Mouse (Mus musculus): Measurements from ENCODE around the gene Cdr2l.

Gene Cdr2l

DNA sequence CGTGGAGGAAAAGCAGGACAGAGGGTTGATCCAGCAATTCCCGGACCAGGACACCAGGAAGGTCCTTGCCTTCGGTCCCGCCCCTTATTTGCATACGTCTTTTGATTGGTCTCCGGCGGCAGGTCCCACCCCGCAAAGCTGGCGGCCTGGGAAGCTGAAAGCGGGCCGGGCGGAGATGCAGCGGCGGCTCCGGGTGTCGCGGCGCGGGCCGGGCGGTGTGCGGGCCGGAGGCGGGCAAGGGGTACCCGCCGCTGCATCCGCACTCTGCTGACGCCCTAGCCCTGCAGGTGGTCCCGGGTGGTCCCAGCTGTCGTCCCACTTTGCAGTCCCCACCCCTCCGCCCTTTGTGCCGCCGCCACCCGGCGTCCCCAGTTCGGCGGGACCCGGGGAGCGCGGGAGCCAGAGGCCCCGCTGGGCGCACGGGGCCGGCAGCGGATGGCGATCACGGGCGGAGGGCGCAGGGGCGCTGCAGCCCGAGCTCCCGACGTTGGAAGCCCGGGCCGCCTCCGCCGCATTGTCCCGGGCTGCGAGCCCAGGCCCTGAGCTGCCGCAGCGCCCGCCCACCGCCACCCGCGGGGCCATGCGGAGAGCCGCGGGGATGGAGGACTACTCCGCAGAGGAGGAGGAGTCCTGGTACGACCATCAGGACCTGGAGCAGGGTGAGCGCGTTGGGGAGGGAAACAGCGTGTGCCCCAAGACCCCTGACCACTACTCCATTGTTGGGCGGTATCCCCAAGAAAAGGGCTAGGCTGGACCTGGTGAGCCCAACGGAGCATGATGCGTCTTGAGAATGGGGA lies at the start of gene Cdr2l:
Gene Cdr2l, plus strand, starts transcription at position 174 of the 797 bp plus-strand sequence.
- no peak for DNase-seq (ENCODE audit: extremely low read depth, low read depth, low spot score)

DNA sequence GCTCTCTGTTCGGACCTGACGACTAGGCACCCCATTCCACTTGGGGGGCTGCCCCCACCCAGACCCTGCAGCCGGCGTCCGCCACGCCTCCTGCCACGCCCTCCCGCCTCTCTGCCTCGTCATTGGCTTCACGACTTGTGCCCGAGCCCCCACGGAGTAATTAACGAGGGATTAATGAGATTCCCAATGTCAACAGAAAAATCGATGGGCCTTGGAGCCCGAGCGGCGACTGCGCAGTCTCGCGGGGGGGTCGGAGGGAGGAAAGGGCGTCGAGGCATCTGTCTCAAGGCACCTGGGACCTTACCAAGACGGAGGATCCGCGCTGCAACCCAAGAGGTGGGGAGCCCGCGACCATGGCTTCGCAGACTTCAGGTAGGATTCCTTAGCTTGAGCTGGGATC lies 47.2 kb upstream of the Cdr2l start, which contains the start of gene Otop3:
Gene Otop3, plus strand, starts transcription at position 201 of the 400 bp plus-strand sequence.
- no peak for DNase-seq (ENCODE audit: extremely low read depth, low read depth, low spot score)

DNA sequence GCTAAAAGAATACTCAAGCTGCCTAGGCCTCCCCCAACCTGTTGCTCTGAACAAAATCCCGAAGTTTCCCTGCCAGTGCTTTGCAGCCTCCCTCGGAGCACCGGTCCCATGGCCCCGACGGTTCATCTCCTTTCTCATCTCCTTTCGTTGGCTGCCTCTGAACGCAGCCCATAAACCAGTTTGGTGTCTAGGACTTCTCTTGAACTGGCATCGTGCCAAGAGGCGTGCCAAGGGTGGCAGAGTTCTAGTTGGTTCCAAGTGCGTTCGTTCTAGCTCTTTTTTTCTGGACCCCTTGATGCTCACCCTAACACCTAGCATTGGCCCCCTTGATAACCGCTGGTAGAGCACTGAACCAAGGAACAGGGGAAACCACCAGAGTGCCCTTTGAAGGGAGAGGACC lies 46.5 kb upstream of the Cdr2l start:
- DNase-seq (ENCODE audit: extremely low read depth, low read depth, low spot score): no peak

DNA sequence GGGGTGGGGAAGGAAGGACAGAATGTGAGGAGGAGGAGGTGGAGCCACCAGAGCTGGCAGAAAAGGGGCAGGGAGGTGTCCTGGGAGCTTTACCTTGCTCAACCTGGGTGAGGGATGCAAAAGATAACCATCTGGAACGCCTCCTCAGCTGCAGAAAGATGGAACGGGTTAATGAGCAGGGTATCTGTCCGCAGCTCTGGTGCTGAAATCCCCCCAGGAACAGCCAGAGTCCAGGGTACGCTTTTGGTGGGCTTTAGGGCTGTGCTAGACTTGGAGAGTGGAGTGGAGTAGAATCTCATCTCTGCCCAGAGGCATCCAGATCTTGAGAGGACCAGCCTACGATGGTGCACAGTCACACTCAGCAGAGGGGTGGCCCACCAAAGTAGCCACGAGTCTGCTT lies 45.6 kb upstream of the Cdr2l start:
- DNase-seq (ENCODE audit: extremely low read depth, low read depth, low spot score): no peak

DNA sequence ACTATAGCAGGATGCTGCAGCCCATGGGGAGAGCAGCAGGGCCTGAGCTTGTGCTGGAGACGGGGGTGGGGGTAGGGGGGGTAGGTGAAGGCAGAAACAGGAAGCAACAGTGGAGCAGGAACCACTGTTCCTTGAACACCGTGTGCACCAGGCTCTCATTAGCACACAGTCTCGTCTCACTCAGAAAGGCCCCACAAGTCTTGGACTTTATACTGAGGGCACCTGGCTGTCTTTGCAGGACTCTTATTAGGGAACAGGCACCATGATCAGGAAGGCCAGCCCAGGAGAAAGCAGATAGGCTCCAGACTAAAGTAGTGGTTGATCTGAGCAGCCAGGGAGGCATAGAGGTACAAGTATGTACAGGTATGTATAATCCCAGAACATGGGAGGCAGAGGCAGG lies 44.4 kb upstream of the Cdr2l start:
- no peak for DNase-seq (ENCODE audit: extremely low read depth, low read depth, low spot score)

DNA sequence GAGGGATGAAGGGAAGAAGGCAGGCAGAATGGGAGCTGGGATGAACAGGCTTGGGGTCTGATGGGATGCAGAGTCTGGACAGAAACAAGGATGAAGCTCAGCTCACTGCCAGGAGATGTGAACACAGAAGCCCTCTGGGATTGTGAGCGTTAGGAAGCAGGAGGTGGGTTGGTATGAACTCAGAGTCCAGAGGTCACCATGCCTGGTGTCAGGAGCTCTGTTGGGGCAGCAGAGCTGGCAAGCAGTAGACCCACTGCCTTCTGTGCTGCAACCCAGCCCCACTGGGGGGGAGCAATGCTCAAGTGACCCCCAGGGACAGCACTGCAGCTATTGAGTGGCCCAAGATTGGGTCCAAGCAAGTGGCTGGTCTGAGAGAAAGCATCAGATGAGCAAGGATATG lies 43.9 kb upstream of the Cdr2l start:
- DNase-seq (ENCODE audit: extremely low read depth, low read depth, low spot score): no peak

DNA sequence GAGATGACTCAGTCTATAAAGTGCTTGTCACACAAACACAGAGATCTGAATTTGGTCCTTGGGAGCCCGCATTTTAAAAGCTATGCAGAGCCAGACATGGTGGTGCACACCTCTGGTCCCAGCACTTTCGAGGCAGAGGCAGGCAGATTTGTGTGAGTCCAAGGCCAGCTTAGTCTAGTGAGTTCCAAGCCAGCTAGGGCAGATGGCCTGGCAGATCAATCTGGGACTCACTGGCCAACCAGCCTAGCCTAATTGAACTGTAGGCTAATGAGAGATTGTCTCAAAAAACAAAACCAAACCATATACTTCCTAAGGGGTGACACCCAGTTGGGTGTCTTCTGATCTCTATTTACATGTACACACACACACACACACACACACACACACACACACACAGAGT lies 40.5 kb upstream of the Cdr2l start:
- DNase-seq (ENCODE audit: extremely low read depth, low read depth, low spot score): no peak

DNA sequence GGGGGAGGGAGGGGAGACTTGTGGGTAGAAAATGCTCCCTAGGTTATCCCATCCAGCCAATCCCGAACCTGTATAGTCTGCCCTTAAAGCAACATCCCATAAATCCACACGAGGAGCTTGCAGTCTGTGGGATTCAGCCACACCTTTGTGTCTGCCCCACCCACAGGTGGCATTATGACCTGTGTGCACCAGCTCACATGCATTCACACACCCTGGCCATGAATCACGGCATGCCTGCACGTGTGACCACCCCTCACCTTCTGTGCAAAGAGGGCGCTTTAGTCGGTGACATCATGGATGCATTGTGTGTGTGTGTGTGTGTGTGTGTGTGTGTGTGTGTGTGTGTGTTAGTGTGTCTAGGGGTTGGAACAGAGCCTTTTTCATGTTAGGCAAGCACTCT lies 39.9 kb upstream of the Cdr2l start:
- DNase-seq (ENCODE audit: extremely low read depth, low read depth, low spot score): no peak

DNA sequence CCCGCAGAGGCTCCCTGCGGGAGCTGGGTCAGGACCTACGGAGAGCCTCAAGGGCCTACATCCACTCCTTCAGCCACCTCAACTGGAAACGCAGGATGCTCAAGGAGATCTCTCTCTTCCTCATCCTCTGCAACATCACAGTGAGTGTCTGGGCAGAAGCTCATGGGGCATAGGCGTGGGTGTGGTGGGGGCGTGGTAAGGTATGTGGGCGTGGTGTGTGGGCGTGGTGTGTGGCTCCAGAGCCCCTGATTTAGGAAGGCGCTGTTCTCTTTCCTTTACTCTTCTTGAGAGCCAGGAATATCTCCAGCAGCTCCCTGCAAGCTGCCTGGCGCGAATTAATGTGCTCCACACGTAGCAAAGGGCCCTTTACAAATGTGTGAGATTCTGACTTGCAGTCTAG lies 36.7 kb upstream of the Cdr2l start:
- DNase-seq (ENCODE audit: extremely low read depth, low read depth, low spot score): no peak

DNA sequence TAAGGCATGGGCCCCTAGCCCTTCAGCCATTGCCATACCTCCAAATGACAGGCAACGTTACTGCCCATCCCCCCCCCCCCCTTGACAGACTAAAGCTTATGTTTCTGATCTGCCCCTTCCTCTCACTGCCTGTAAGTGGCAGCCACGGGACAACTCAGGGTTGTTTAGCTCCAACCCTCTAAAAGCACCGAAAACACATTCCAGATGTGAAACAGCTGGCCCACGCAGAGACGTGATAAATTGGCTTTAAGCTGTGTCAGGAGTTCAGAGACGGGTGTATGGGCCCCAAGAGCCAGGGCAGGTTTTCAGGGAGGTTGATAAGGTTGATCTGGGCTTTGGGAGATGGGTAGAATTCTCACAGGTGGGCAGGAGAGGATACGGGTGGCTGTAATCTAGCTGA lies 36.2 kb upstream of the Cdr2l start:
- DNase-seq (ENCODE audit: extremely low read depth, low read depth, low spot score): no peak

DNA sequence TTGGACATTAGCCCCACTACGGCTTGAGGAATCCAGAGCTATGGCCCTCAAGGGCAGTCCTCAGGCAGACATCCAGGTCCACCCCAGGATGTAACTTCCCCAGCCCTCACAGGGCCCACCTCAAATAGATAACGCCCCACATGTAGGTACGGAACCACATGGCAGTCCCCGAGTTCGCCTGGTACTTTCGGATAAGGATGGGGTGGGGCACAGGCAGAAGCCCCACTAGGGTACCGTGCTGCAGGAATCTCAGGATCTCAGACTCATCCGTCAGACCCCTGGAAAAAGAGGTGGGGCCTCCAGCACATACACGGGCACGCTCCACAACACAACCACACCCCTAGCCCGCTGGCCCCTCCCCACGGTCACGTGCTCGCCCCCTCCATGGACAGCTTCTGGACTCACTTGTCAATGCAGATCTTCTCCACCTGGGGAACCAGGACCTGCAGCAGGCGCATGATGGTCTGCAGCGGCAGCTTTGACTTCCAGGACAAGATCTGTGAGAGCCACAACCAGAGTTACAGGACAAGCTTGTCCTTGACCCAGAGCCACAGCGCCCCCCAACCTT lies 33.0 kb upstream of the Cdr2l start:
- no peak for DNase-seq (ENCODE audit: extremely low read depth, low read depth, low spot score)

DNA sequence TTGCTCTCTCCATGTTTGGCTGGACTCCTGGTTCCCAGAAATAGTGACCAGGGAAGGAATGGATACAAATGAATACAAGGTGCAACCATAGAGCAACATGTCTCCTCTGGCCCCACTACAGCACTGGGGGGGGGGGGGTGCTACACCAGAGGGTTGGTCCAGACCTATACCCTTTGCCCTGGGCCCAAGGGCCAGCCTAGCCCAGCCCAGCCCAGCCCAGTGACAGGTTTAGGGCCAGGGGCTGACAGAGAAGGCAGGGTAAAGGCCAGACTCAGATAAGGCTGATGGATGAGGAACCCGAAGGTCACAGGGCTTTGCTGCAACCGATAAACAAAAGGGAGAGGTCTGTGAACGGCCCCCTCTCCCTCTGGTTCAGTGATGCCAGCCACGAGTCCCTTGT lies 31.7 kb upstream of the Cdr2l start:
- no peak for DNase-seq (ENCODE audit: extremely low read depth, low read depth, low spot score)

DNA sequence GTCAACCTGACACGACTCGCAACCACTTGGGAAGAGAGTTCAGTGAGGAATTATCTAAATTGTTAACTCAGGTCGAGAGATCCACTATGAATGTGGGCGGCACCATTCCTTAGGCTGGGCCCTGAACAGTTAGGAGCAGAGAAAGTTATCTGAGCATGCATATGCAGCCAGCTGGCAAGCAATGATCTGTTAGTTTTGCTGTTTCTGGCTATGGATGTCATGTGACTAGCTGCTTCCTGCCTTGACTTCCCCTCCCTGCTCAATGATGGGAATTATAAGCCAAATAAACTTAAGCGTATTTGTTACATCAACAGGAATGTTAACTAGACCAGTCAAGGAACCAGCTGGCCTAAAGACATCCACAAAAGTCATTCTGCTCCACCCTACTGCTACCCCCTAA lies 28.3 kb upstream of the Cdr2l start:
- DNase-seq (ENCODE audit: extremely low read depth, low read depth, low spot score): no peak

DNA sequence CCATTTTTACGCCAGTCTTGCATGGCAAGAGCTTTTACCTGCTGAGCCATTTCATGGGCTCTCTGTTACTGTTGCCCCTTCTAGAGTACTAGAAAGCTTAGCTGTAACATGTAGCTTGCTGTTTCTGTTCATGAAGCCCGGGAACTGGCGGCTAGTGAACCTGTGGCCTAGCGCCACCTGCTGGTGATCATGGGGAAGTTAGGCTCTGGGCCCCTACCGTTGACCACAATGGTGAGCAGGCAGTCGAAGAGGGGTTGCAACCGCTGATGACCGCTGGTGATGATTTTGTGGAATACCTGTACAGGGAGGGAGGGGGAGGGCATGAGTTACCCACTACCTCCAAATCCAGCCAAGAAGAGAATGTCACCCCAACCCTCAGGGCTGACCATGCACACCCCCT lies 27.5 kb upstream of the Cdr2l start:
- DNase-seq (ENCODE audit: extremely low read depth, low read depth, low spot score): no peak

DNA sequence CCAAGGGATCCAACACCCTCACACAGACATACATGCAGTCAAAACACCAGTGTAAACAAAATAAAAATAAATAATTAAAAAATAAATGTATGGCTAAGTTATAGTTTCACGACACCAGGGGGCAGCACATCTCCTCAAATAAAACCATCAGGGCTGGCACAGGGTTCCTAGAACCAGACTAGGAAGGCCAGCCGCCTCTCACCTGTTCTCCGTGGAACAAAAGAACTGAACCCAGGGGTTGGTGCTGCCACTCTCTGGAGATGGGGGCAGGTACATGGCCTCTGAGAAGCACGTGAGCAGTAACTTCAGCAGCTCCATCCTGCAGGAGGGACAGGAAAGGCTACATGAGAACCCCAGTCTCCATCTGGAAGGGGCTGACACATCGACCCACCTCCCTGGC lies 23.2 kb upstream of the Cdr2l start:
- no peak for DNase-seq (ENCODE audit: extremely low read depth, low read depth, low spot score)

DNA sequence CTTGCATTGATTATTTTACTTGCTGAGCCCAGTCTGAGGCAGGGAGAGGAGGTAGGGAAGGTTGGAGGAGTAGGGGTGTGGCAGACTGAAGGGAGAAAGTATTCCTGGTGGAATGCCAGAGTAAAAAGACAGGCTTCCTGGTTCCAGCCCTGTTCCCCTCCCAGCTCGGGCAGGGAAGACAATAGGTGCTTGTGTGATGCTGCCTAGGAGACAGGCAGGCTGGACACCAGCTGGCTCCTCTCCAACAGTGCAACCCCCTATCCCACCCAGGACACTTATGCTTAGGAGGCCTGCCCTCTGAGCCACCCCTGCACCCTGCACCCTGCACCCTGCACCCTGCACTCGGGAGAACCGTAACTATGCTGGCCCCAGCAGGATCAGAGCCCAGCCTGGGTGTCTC lies 22.4 kb upstream of the Cdr2l start:
- no peak for DNase-seq (ENCODE audit: extremely low read depth, low read depth, low spot score)

DNA sequence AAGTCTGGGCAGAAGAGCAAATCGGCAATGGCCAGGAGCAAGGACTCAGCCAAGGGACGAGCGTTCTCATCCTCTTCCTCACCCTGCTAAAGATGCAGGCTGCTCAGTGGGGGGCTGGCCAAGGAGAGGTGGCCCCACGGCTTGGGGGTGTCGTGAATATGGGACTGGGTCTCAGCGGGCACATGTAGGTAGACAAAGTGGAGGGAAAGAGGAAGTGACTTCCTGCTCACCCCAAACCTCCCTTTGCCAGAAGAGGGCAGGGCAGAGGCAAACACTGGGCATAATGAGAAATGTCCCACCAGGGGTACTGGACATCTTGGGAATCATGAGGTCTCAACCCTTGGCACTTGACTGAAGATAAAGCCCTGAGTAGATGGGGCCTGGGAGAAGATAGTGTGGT lies 22.0 kb upstream of the Cdr2l start:
- no peak for DNase-seq (ENCODE audit: extremely low read depth, low read depth, low spot score)

DNA sequence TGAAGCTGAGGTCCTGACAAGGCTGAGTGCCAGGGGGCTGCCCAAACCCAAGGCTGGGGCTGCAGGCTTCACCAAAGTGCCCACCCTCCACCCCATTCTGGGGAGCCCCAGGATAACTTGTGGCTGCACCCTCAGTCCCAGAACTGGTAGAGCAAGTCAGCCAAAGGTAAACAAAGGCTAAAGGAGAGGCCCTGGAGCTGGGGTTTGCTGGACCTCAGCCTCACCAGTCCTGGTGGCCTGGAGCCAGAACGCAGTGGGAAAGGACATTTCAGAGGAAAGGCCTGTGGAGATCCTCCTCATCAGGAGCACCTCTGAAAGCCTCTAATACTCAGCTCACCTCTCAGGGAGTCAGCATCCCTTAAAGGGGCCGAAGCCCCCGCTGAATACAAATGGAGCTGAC lies 17.6 kb upstream of the Cdr2l start:
- DNase-seq (ENCODE audit: extremely low read depth, low read depth, low spot score): no peak

DNA sequence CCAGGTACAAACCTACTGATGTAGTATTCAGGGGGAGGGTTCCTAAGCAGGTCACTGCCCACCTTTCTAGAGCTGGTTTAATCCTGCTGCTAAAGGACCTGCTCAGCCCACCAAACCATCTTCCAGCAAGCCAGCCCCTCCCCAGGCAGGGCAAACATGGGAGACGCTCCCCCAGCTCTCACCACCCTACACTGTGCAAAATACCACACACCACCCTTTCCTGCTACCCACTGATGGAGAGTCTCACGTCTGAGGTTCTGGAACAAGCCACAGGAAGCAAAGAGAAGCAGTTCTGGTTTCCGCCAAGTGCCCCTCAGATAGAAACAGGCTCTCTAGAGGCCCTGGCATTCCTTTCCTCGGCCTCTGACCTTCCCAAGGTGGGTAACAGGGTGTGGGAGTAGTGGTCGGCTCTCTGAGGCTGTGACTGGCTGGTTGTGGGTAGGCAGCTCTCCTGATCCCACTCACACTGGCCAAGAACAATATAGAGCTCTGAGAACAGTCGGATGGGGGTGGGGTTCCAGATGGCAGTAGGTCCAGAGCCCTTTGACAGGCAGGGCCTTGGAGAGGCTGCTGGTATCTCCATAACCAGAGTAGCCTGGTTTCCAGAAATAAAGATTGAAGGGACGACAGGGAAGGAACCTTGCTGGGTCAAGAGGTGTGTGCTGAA lies 15.5 kb upstream of the Cdr2l start:
- no peak for DNase-seq (ENCODE audit: extremely low read depth, low read depth, low spot score)

DNA sequence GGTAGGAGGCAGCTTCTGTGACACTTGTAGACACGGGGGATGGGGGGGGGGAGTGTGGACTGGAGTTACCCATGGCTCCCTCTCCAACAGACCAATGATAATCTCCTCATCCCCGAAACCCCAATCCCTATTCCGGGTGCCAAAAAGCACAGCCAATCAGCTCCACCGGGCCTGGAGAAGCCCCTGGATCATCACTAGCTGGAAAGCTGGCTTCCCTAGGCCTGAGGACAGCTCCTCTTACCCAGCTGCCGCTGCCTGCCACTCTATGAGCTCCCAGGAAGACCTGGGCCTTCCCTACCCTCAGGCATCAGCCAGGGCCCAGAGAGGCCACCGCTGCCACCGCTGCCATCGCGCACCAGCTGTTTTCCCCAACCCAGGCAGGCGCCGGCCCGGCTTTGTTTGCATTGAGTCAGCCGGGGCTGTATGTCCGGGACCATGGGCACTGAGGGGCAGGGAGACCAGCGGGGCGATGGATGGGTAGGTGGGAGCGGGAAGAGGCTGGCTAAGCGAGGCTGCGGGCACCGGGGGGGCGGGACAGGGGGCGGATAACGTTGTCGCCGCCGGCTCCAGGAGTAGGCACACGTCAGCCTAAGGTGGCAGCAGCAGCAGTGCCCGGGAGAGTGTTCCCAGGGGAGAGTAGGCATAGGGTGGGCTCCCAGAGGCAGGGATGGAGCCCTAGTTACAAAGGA lies 14.9 kb upstream of the Cdr2l start:
- no peak for DNase-seq (ENCODE audit: extremely low read depth, low read depth, low spot score)

DNA sequence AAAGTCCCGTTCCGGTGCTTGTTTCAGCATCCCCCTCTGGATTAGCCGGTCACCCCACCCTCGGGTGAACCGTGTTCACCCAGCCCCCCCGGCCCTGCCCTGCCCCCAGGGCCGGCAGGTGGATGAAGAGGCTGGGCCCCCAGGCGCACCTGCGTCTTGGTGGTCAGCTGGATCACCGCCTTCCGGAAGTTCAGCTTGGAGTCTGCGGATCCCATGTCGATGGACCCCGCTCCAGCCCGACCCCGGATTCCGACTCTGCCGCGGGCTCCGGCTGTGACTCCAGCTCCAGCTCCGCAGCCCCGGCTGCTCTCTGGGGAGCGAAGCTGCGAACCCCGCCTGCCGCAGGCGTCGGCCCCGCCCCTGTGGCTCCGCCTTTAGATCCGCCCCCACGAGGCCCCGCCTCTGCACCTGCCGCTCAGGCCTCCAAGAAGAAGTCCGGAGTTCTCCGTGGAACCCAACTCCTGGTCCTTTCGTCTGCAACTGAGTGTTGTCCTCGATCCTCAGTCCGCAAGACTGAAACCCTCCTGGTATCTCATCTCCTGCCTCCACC lies 14.2 kb upstream of the Cdr2l start, which contains the start of gene Hid1:
Gene Hid1, minus strand, starts transcription at position 362 of the 550 bp plus-strand sequence.
- no peak for DNase-seq (ENCODE audit: extremely low read depth, low read depth, low spot score)

Measured in fat pad, adult 2 months (tissue).